Mouse (Mus musculus): ENCODE data around the gene Hist1h2bl.

DNA sequence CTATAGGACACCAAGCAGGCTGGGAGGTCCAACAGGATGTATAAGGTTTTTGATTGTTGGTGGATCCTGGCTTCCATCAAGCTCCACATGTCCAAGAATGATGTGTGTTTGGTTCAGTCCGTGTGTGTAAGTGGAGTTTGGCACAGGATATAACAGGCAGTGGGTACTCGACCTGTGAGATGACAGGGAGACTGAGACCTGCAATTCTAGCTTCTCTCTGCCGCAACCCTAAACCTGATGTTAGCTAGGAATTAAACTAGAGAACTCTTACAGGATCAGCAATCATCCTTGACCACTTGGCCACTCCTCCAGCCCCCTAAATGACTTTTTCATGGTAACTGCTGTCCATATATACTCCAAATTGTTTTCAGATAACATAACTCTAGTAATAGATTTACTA is 36.4 kb upstream of the Hist1h2bl start:
- TF ChIP-seq CTCF (IDR thresholded peaks at IDR 0.05; ENCODE audit: low read depth, low read length) (no peak), POLR2A (IDR thresholded peaks at IDR 0.05; ENCODE audit: extremely low read depth, insufficient read depth, low read length) (no peak)
